Mouse (Mus musculus) liver, adult (tissue): ENCODE results near the gene Nid1.
"Not testable (repeated sequence)": the region's sequence is repeated elsewhere in the genome, so short reads cannot be mapped to it uniquely, and the experiment has no call there.

Experiments
- GATA4 ChIP-seq: IDR thresholded peaks from 2 replicates; pipeline ENCODE4 v1.6.1; 2014; ENCODE audit warnings: mild to moderate bottlenecking, low read length; ENCODE audit not compliant: insufficient replicate concordance

Gene Nid1

GRCm38 (mm10) chr13:13437460-13438015 is at the start of gene Nid1:
Gene Nid1, plus strand, starts transcription at chr13:13437551.
- TF ChIP-seq GATA4 = not testable (repeated sequence)

GRCm38 (mm10) chr13:13393228-13394095 is 43.9 kb upstream of the Nid1 start, which contains the start of gene Gpr137b:
Gene Gpr137b, minus strand, starts transcription at chr13:13394014.
- TF ChIP-seq GATA4 = not testable (repeated sequence)

- TF ChIP-seq GATA4 = no peak
These were observed 23.1 kb upstream of the Nid1 start for GRCm38 (mm10) chr13:13414206-13414605.

GRCm38 (mm10) chr13:13458138-13458737 is 20.9 kb downstream of the Nid1 start:
- no peak for TF ChIP-seq GATA4

- no peak for TF ChIP-seq GATA4
These were observed 23.3 kb downstream of the Nid1 start for GRCm38 (mm10) chr13:13460521-13461138.

GRCm38 (mm10) chr13:13461446-13462192 is 24.3 kb downstream of the Nid1 start:
- no peak for TF ChIP-seq GATA4

GRCm38 (mm10) chr13:13463949-13464348 is 26.6 kb downstream of the Nid1 start:
- TF ChIP-seq GATA4 = peak; percentile 100

- TF ChIP-seq GATA4 = no peak
These were observed 31.2 kb downstream of the Nid1 start for GRCm38 (mm10) chr13:13468513-13468912.

GRCm38 (mm10) chr13:13471334-13471757 is 34.0 kb downstream of the Nid1 start:
- no peak for TF ChIP-seq GATA4

GRCm38 (mm10) chr13:13474991-13475390 is 37.6 kb downstream of the Nid1 start:
- no peak for TF ChIP-seq GATA4

- TF ChIP-seq GATA4 = no peak
These were observed 39.2 kb downstream of the Nid1 start for GRCm38 (mm10) chr13:13476568-13476967.

GRCm38 (mm10) chr13:13477046-13477445 is 39.7 kb downstream of the Nid1 start:
- TF ChIP-seq GATA4 = no peak

GRCm38 (mm10) chr13:13479986-13480385 is 42.6 kb downstream of the Nid1 start:
- TF ChIP-seq GATA4 = no peak

- no peak for TF ChIP-seq GATA4
These were observed 43.7 kb downstream of the Nid1 start for GRCm38 (mm10) chr13:13481033-13481432.

GRCm38 (mm10) chr13:13481875-13482674 is 44.7 kb downstream of the Nid1 start:
- TF ChIP-seq GATA4 = no peak

- no peak for TF ChIP-seq GATA4
These were observed 47.0 kb downstream of the Nid1 start for GRCm38 (mm10) chr13:13484351-13484751.
